Mouse (Mus musculus) spleen, adult 2 months (tissue): ENCODE results near the gene Icos.

Experiments
- CTCF ChIP-seq: fragments of 200-500 bp; IDR thresholded peaks from 2 replicates; pipeline ENCODE4 v1.5.1; 2011; ENCODE audit warnings: mild to moderate bottlenecking, inconsistent platforms; ENCODE audit not compliant: insufficient read depth, insufficient read length, insufficient replicate concordance; ENCODE audit errors: extremely low read depth
- POLR2A ChIP-seq: fragments of 200-500 bp; IDR thresholded peaks from 2 replicates; pipeline ENCODE4 v1.6.1; 2011; ENCODE audit warnings: low read depth, low read length, inconsistent platforms

GRCm38 (mm10) chr1:61038223-61038622, 60.5 kb downstream of the Icos start:
- TF ChIP-seq CTCF, result no peak
- no peak for TF ChIP-seq POLR2A
